Mouse (Mus musculus): ENCODE results near the gene Trp63.

DNA sequence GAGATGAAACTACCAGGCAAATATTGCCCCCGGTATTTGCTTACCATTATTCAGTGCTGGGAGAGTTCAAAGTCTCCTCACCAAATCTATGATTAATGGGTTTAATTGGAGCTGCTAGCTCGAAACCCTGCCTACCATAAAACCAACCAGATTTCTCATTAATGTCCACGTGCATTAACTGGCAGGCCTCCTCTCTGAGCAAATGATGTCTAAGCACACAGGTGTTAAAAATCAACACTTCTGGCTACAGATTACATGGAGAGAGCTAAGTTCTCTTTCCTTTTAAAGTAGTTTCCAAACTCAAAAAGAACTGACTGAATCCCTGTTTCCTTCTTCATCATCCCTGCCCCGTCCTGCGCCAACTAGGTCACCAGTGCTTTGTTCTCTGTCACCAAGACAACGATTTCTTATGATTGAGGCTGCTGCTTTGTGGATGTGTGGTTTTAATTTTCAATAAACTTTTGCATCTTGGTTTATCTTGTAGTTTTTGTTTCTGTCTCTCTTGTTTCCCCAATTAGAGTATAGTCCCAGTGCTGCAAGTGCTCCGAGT is 193.9 kb downstream of the Trp63 start:
- no peak for TF ChIP-seq CTCF (IDR thresholded peaks at IDR 0.05; ENCODE audit: borderline replicate concordance, control insufficient read depth, extremely low read depth, insufficient read depth, low read length, poor library complexity)
- TF ChIP-seq POLR2A (IDR thresholded peaks at IDR 0.05; ENCODE audit: control insufficient read depth, extremely low read depth, insufficient read depth, low read length, poor library complexity) = no peak

All from thymus, adult 2 months (tissue).